Mouse (Mus musculus) ES-E14 (cell line): ENCODE data around the gene Flt3. TPM values are rescaled to one million over a fixed set of nuclear protein-coding genes. Genes with fewer than 3 reads are reported as not detected.

Experiments
- DNase-seq: peaks from one replicate; pipeline ENCODE4 v3.0.0-alpha.2; 2013; ENCODE audit warnings: low read depth, low spot score
- H3K27ac ChIP-seq: 2 replicates; pipeline ENCODE4 v1.5.1; 2012; ENCODE audit warnings: low read depth, mild to moderate bottlenecking, low read length, moderate library complexity, mixed read lengths; ENCODE audit not compliant: poor library complexity, insufficient read depth, severe bottlenecking
- H3K36me3 ChIP-seq: 2 replicates; pipeline ENCODE4 v1.6.1; 2012; ENCODE audit warnings: mild to moderate bottlenecking, low read length, moderate library complexity, mixed read lengths; ENCODE audit not compliant: control insufficient read depth, poor library complexity, insufficient read depth, severe bottlenecking
- H3K4me1 ChIP-seq, 2 experiments: fragments of 150-350 bp in 1 of 2; sonication (generic) in 1 of 2; 2 replicates each; pipeline ENCODE4 v1.6.1; 2012; ENCODE audit warnings: low read length in 2 of 2, mild to moderate bottlenecking in 1 of 2, mixed read lengths in 1 of 2; ENCODE audit not compliant: control insufficient read depth in 2 of 2, insufficient read depth in 2 of 2, poor library complexity in 1 of 2
- H3K4me3 ChIP-seq, 2 experiments: fragments of 150-350 bp in 1 of 2; sonication (generic) in 1 of 2; 2 replicates each; pipeline ENCODE4 v1.5.1; 2012; ENCODE audit warnings: low read length in 2 of 2, low read depth in 1 of 2, mild to moderate bottlenecking in 1 of 2, mixed read lengths in 1 of 2; ENCODE audit not compliant: insufficient read depth in 1 of 2, poor library complexity in 1 of 2, severe bottlenecking in 1 of 2
- H3K9ac ChIP-seq: 2 replicates; pipeline ENCODE4 v1.6.1; 2012; ENCODE audit warnings: low read depth, mild to moderate bottlenecking, low read length, mixed read lengths; ENCODE audit not compliant: poor library complexity, insufficient read depth, severe bottlenecking
- H3K9me3 ChIP-seq: fragments of 150-350 bp; sonication (generic); 2 replicates; pipeline ENCODE4 v1.6.1; 2012; ENCODE audit warnings: low read depth, mild to moderate bottlenecking, low read length; ENCODE audit not compliant: control insufficient read depth, insufficient read depth
- CHD2 ChIP-seq: IDR thresholded peaks from 2 replicates; pipeline ENCODE4 v1.6.1; 2014; ENCODE audit warnings: mild to moderate bottlenecking, low read depth, low read length, inconsistent platforms
- HCFC1 ChIP-seq: IDR thresholded peaks from 2 replicates; pipeline ENCODE4 v1.6.1; 2012; ENCODE audit warnings: low read length, inconsistent platforms, borderline replicate concordance; ENCODE audit not compliant: insufficient read depth
- MAFK ChIP-seq: IDR thresholded peaks from 2 replicates; pipeline ENCODE4 v1.6.1; 2014; ENCODE audit warnings: mild to moderate bottlenecking, low read depth, low read length, inconsistent platforms; ENCODE audit not compliant: insufficient read depth
- ZC3H11A ChIP-seq: IDR thresholded peaks from 2 replicates; pipeline ENCODE4 v1.6.1; 2012; ENCODE audit warnings: low read depth, mild to moderate bottlenecking, inconsistent platforms, low read length, borderline replicate concordance
- ZNF384 ChIP-seq: IDR thresholded peaks from 2 replicates; pipeline ENCODE4 v1.6.1; 2012; ENCODE audit warnings: low read depth, low read length, inconsistent platforms
- in situ Hi-C, 2 experiments: fragments of 600-800 bp; cut with MboI; formaldehyde crosslinking; loops; one replicate each; pipeline ENCODE4 v1.15.1; 2025; ENCODE audit warnings: low sequenced_read_pairs in 2 of 2, inconsistent platforms in 1 of 2; ENCODE audit not compliant: unreplicated experiment in 2 of 2
- total RNA-seq: library from RNA; depleted of rRNA; stranded (reverse); fragments of 300-350 nt; gene quantifications from 2 replicates; pipeline ENCODE4 v1.2.3, GENCODE M21; 2012

Gene Flt3
- total RNA-seq, 1 experiment: 0.27 TPM

DNA sequence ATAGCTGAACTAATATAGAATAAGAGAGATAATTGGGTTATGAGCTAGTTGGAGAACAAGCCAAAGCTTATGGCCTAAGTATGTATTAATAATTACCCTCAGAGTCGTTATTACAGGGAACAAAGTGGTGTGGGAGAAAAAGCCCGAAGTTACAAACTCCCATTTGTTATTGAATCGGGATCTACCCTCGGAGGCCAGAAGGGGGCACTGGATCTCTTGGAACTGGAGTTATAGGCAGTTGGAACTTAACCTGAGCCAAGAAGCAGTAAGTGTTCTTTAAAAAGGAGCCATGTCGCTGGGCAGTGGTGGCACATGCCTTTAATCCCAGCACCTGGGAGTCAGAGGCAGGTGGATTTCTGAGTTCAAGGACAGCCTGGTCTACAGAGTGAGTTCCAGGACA is 2.2 kb upstream of the Flt3 start:
- Histone ChIP-seq H3K9ac (no peak overlapping the region), H3K36me3 (no peaks in the 10 kb centered on the region), H3K4me1 (no peaks in the 10 kb centered on the region), H3K4me3 (peak overlapping the region in 1 of 2 experiments; percentile 47; a peak in 1 of 4 replicates), H3K27ac (no peak overlapping the region), H3K9me3 (no peaks in the 10 kb centered on the region)
- DNase-seq: peak; percentile 59
- TF ChIP-seq ZC3H11A: no peak
- in situ Hi-C loops: no loop called here

DNA sequence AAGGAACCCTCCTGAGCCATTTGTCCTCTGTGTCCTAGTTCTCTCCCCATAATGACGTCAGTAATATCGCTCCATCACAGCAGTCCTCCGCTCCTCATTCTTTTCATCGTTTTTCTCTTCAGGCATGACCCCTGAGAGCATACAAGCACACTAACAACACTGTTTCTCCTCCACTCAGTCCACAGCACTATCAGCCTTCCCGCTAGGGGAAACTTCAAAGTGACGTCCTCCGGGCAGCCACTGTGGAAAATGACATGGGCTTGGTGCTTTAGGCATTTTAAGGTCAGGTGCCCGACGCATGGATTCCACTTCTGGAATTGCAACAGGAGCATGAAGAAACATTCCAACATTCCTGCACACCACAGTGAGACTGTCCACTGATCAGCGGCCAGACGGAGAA is 735 bp upstream of the Flt3 start:
- in situ Hi-C loops: no loop called here
- H3K36me3 ChIP-seq: no peaks in the 10 kb centered on the region
- H3K27ac ChIP-seq: no peak overlapping the region
- H3K9me3 ChIP-seq: no peaks in the 10 kb centered on the region
- H3K4me1 ChIP-seq: no peaks in the 10 kb centered on the region
- no peak for DNase-seq
- no peak overlapping the region for H3K9ac ChIP-seq
- no peak for TF ChIP-seq ZC3H11A
- no peak for TF ChIP-seq HCFC1
- TF ChIP-seq CHD2: no peak
- no peak for TF ChIP-seq MAFK
- TF ChIP-seq ZNF384: no peak
- no peak overlapping the region for H3K4me3 ChIP-seq

DNA sequence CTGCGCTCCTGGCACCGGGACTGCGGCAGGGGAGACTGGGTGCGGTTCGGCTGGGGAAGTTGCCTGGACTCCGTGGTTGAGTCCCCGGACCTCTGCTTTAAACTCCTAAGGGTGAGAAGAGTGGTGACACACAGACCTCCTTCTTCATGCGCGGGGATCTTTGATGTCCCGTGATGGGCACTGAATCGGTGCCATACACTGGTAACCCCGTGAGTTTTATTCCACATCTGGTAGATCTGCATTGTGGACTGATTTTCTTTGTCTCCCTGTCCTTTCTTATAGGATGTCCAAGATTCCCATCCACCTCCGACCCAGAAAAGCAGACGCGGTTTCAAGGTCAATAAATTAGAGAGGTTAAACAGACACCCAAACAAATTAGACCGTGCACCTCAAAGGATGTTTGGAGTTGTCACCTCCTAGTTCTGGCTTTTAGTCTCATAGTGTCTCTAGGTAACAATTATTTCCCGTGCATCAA is 253 bp upstream of the Flt3 start:
- H3K9me3 ChIP-seq: no peaks in the 10 kb centered on the region
- peak overlapping the region; percentile 19 for H3K9ac ChIP-seq
- peak overlapping the region; percentile 51 to 61 for H3K4me3 ChIP-seq
- TF ChIP-seq MAFK: no peak
- TF ChIP-seq ZC3H11A: no peak
- TF ChIP-seq ZNF384: no peak
- TF ChIP-seq HCFC1: no peak
- no peak for TF ChIP-seq CHD2
- H3K4me1 ChIP-seq: no peaks in the 10 kb centered on the region
- H3K36me3 ChIP-seq: no peaks in the 10 kb centered on the region
- in situ Hi-C loops: no loop called here
- DNase-seq: no peak
- no peak overlapping the region for H3K27ac ChIP-seq

DNA sequence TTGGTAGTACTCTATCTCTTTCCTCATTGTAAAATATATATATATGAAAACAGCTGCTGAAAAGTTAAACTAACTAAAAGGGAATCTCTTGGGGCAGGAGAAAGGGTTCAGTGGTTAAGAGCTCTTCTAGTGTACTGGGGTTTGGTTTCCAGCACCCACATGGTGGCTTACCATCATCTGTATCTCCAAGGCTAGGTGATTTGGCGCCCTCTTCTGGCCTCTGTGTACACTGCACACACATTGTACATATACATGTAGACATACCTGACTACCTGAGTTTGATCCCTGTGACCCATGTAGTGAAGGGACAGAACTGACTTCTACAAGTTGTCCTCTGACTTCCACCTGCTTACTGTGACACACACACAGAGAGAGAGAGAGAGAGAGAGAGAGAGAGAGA is 5.2 kb downstream of the Flt3 start:
- H3K4me1 ChIP-seq: no peaks in the 10 kb centered on the region
- no peak overlapping the region for H3K27ac ChIP-seq
- TF ChIP-seq CHD2 (no peak), HCFC1 (no peak), ZNF384 (no peak), MAFK (no peak), ZC3H11A (no peak)
- no peak for DNase-seq
- H3K9ac ChIP-seq: no peak overlapping the region
- H3K4me3 ChIP-seq: no peak overlapping the region
- in situ Hi-C loops: no loop called here
- H3K9me3 ChIP-seq: no peaks in the 10 kb centered on the region
- no peaks in the 10 kb centered on the region for H3K36me3 ChIP-seq

DNA sequence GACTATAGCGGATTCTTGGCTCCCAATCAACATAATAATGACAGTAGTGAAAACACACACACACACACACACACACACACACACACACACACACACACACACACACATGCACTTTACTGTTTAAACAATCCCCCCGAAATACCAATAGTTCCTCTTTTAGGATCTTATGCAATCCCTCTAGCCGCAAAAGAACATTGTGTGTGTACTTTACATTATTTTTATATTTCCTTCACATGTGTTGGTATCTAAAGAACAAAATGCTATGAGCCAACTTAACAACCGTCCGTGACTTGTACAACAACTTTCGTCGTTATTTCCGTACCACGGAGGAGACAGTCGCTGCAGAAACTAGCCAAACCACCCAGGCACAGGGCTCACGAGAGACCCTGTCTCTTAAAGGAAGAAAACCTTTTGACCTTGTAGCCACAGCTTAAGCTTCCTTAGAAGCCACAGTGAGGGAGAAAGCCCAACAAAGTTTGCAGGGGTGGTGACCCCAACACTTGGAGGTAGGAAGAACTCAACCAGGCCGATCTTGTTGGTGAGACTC is 7.5 kb downstream of the Flt3 start:
- TF ChIP-seq ZC3H11A: no peak
- no peak for TF ChIP-seq HCFC1
- TF ChIP-seq CHD2: no peak
- TF ChIP-seq ZNF384: no peak
- no peak for TF ChIP-seq MAFK
- H3K36me3 ChIP-seq: no peaks in the 10 kb centered on the region
- no peak for DNase-seq
- in situ Hi-C loops: no loop called here
- H3K4me1 ChIP-seq: no peaks in the 10 kb centered on the region
- H3K4me3 ChIP-seq: no peak overlapping the region
- no peak overlapping the region for H3K9ac ChIP-seq
- no peak overlapping the region for H3K27ac ChIP-seq
- H3K9me3 ChIP-seq: no peaks in the 10 kb centered on the region
